Mouse (Mus musculus): ENCODE measurements around the gene Gabarapl2. TPM values are rescaled to one million over a fixed set of nuclear protein-coding genes. Genes with fewer than 3 reads are reported as not detected.

The Gabarapl2 gene
- 100 to 1,000 TPM; 112 to 120 TPM for total RNA-seq (2023)

GRCm38 (mm10) chr8:111940171-111941100 lies at the start of gene Gabarapl2:
Gene Gabarapl2 (plus strand): TSS chr8:111940703.

GRCm38 (mm10) chr8:111909621-111910450 lies 30.7 kb upstream of the Gabarapl2 start, which contains the start of gene Chst5:
Gene Chst5 (minus strand): TSS chr8:111910447.

GRCm38 (mm10) chr8:111933348-111934076 lies 7.0 kb upstream of the Gabarapl2 start, which contains the start of gene Tmem231:
Gene Tmem231 (minus strand): TSS chr8:111933881.

GRCm38 (mm10) chr8:111992013-111992702 lies 51.7 kb downstream of the Gabarapl2 start, which contains the start of gene Adat1:
Gene Adat1 (minus strand): TSS chr8:111992302.

Other genes with a start within 250 kb of the Gabarapl2 start
- gene Ctrb1, start 249.7 kb upstream of the Gabarapl2 start, total RNA-seq (2023), result not detected
- under 1 TPM in 1 of 2 experiments, not detected in 1; 0.33 TPM for gene Bcar1, start 196.9 kb upstream of the Gabarapl2 start, total RNA-seq (2023)
- gene Cfdp1, start 86.4 kb upstream of the Gabarapl2 start, total RNA-seq (2023), result 10 to 100 TPM; 44.7 to 49.1 TPM
- gene Tmem170, start 64.0 kb upstream of the Gabarapl2 start, total RNA-seq (2023), result 1 to 10 TPM; 4.7 to 5.2 TPM
- gene Chst5, start 30.3 kb upstream of the Gabarapl2 start, total RNA-seq (2023), result not detected
- 1 to 10 TPM; 2.4 to 4.5 TPM for gene Tmem231, start 6.8 kb upstream of the Gabarapl2 start, total RNA-seq (2023)
- gene Adat1, start 51.6 kb downstream of the Gabarapl2 start, total RNA-seq (2023), result 1 to 10 TPM; 7.2 to 7.8 TPM
- 10 to 100 TPM; 81.5 to 87.8 TPM for gene Kars, start 70.6 kb downstream of the Gabarapl2 start, total RNA-seq (2023)
- gene Terf2ip, start 70.7 kb downstream of the Gabarapl2 start, total RNA-seq (2023), result 10 to 100 TPM; 15.7 to 17.5 TPM
- not detected for gene Gm6793, start 74.3 kb downstream of the Gabarapl2 start, total RNA-seq (2023)